Mouse (Mus musculus) kidney, adult 9 months (tissue): Measurements from ENCODE around the gene Fam32a.
A peak's percentile ranks its signal among the peaks of the same experiment; 100 is the strongest.

Experiments
- DNase-seq: peaks from one replicate; pipeline ENCODE4 v3.0.0; 2022

Gene Fam32a

DNA sequence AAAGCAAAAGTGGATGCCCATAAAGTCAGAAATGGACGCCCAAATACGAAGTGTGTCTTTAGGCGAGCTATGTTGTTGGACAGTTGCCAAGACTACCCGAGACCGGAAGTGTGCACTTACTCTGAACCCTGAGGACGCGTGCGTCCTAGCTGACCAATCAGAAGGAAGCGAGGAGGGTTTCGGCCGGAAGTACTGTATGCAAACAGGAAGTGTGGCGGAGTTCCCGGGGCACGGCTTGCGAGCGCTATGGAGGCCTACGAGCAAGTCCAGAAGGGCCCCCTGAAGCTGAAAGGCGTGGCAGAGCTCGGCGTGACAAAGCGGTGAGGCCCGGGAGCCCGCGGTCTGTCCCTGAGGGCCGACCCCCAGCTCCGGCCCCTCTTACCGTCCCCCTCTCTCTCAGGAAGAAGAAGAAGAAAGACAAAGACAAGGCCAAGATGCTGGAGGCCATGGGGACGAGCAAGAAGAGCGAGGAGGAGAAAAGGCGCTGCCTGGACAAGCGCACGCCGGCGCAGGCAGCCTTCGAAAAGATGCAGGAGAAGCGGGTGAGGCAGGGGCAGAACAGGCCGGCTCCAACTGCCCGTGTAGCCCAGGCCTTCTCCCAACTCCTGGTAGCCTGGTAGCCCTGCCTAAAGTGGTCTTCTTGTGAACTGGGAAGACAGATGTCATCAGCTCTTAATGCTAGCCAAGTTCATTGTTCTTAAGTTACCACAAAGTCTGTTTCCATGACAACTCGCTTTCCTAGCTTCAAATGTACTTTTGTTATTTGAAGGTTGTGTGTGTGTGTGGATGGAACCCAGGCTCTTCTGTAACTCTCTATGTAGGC is at the start of gene Fam32a:
Fam32a (plus strand) TSS at position 190 of the 823 bp plus-strand sequence.
- peak; percentile 95 for DNase-seq

DNA sequence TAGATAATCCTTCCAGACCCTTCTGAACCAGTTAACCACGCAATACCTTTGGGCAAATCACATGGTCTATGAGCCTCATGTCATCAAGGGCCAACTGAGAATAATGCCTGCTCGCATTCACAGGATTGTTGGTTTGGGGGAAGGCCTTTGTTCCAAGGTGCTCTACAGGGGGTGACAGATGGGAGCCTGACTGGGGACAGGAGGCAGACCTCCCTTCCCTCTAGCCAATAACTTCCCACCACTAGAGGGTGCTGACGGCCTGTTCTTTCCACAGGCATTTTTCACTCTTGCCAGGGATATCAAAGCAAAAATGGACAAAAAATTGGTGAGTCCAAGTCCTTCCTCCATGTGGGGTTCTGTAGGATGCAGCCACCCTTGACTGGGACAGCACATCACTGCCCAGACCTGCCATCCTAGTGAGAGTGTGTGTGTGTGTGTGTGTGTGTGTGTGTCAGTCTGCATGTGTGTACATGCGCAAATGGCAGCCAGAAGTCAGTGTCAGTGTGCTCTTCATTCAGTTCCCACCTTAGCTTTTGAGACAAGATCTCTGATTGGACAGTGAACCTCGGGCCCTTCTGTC is 42.1 kb upstream of the Fam32a start:
- peak; percentile 69 for DNase-seq

DNA sequence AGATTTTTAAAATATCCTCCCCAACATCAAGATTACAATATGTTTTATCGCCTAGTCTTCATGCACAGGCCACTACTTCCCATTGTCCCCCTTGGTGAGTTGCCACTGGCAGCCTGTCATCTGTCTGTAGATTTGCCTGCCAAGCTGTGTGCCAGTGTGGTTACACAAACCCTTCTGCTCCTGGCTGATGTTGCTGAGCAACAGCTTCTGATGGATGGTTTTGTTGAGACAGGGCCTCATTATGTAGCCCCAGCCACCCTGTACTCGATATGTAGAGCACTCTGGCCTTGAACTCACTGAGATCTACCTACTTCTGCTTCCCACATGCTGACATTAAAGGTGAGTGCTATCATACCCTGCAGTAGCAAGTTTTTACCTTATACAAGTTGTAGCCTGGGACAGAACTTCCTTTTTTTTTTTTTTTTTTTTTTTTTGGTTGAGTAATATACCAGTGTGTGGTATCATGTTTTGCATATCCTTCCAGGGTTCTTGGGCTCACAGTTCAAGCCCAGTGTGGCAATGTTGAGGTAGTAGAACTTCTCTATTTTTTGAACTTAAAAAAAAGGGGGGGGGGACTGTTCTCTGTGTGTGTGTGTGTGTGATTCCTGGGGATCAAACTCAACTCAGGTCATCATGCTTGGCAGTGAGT is 35.9 kb upstream of the Fam32a start:
- DNase-seq: no peak

DNA sequence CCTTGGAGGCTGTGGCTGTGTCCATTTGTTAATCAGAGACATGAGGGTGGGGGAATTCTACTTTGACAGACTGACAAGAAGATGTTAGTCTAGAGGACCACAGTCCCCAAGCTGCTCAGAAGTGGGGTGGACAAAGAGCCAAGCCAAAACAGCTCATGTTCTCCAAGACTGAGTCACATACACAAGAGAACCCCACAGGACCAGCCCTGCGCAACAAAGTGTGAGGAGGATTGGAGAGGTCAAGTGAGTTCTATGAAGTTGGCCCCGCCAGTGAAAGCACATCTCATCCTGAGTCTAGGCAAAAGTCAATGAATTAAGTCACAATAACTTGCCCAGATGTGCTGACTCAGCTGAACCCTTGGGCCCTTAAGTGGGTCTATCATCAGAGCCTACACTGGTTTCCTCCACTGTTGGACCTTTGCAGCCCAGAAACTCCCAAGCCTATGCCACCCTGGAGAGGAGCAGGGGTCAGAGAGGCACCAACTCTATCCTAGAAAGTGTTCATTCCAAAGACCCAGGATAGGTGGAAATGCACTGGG is 31.7 kb upstream of the Fam32a start:
- DNase-seq: no peak

DNA sequence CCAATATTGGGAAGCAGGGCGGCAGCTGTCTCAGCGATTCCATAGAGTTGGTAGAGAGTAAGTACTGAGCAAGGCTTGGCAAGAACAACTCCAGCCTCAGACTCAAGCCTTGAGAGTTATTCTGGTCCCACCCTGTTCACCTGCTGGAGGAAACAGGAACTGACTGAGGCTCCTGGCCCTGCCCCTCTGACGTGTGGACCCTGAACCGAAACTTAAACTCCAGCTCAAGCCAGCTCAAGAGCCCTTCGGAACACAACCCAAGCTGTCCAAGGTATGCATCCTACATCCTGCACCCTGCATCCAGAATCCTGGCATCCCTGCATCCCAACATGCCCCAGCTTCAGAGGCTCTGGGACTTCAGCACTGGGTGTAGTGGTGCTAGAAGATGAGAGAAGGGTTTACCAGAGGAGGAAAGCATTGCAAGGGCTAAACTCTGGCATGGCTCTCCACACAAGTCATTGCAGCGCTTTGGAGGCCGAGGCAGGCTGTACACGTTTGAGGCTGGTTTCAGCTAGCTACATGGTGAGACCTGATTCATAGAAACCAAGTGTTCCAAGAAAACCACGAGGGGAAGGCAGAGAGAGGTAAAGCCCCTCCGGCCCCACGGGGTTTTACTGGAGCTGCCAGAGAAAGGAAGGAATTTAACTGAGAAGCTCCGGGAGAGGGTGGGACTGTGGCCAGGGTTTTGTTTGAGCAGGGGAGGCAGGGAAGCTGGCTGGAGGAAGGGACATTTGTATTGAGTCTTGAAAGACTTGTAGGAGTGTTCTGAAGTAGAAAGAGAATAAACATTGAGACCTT is 29.9 kb upstream of the Fam32a start, which contains the start of gene Hsh2d:
Hsh2d (plus strand) TSS at position 222 of the 798 bp plus-strand sequence.
- no peak for DNase-seq

DNA sequence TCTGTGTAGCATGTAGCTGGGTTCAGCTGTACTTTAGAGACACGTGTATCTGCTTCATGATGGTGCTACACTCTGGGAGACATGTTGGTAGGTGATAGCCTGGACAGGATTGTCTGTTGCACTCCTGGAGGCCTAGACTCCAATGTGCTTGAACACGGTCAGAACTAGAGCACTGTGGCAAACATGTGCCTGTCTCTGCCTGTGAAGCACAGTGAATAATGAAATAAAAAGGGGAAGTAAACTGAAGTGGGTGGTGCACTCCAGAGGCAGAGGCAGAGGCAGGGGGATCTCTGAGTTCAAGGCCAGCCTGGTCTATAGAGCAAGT is 29.4 kb upstream of the Fam32a start:
- no peak for DNase-seq

DNA sequence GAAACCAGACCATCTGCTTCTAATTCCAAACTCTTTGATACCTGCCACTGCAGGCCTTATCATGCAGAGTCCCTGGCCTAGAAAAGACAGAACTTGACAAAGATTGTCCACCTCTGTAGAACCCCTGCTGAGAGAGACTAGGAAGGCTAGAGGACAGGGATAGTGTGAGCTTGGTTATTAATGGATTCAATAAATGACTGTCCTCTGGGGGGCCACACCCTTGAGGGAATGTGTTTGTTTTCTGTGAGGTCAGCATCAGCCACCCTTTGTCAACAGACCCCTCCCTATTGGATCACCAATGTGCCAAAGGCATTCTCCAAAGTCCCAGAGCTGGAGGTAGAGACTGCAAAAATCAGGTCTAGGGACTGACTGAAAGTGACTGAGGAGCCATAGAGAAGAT is 27.5 kb upstream of the Fam32a start:
- DNase-seq: no peak

DNA sequence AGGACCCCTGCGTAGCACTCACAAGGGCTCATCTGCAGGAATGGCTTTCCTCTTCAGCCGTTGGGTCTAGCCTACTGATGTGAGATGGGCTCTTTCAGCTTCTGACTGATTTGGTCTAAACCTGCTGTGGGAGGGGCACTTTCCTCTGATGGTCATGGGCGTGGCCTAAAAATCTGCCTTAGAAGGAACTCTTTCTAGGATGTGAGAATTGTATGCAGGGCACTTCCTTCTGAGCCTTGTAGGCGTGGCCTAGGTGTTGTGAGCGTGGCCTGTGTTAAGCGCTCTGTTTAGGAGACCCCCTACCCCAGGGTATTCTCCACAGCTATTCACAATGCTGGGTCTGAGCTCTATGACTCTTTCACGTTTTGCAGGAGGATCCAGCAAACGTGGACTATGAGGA is 21.5 kb upstream of the Fam32a start:
- DNase-seq: no peak

DNA sequence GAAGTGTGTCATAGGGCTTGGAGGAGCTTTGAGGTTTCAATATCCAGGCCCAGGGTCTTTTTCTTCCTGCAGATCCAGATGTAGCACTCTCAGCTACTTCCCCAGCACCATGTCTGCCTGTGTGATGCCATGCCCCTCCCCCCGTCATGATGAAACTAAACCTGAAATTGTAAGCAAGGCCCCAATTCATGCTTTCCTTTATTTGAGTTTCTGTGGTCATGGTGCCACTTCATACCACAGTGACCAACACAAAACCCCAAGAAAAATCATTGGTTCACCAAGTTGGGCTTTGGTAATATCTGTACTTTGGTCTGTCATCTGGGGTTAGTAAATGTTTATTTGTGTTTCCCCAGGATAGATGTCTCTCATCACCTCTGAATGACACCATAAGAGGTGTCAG is 10.9 kb upstream of the Fam32a start:
- no peak for DNase-seq

DNA sequence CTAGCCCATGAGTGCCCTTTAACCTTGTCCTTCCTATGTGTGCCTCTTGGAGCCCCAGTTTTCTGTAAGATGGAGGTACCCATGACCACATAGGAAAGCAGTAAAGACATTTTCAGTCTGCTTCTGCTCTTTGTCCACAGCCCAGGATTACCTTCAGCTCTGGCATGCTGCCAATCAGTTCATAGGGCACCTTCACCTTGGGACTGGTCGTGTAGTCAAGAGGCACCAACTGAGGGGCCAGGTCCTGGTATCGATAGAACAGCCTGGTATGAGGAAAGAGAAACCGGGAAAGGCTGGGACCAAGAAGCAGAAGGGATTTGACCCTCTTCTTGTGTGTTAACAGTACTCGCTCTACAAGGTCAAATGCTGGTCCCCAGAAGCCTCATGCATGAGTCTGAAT is 9.3 kb upstream of the Fam32a start:
- peak; percentile 15 for DNase-seq

DNA sequence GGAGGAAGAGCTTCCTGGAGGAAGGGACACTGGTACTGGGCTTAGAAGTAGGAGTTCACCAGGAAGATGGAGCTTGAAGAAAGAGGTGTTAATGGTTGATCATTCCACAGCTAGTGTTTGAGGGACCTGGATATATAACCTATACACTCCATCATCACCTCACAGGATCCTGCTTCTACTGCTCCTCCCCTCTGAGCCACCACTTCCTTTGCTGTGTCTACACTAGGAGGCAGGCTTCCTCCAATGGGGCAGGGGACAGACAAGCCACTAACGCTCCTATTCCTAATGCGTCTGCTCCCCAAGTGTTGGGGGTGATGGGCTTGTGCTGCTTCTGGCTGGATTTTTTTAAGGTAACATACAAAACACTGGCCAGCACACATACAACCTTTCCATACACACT is 8.8 kb upstream of the Fam32a start:
- DNase-seq: no peak

DNA sequence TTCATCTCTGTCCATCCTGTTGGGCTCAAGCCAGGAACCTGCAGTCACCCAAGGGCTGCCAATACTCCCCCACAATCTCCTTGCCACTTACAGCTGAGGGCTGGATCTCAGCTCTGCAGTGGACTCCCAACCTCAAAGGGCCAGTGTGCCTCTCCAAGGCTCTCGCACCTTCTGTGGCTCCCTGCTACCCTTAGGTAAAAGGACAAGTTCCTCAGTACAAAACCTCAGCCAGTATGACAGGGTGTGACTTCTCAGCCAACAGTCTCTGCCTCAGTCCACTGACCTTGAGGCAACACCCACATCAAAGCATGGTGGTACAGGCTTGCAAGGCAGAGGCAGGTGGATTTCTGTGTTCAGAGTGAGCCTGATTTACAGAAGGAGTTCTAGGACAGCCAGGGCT is 7.7 kb upstream of the Fam32a start:
- DNase-seq: no peak

DNA sequence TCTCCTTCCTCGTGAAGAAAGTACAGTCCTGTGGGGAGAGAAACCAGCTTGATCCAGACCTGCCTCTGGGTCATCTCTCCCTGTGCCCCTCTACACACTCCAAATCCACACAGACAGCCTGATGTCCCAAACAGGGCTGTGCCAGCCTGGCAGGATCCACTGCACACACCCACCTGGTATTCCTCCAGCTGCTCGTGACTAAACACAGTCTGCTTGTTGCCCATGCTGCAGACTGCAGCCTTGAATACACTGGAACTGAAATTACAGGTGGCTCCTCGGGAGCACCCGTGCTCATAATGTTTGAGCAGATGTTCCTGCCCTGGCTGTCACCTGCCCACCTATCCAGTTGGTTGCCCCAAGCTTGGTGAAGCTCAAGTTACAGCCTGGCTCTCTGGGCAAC is 6.8 kb upstream of the Fam32a start, which contains the start of gene Cib3:
Cib3 (minus strand) TSS at position 87 of the 400 bp plus-strand sequence.
- no peak for DNase-seq

DNA sequence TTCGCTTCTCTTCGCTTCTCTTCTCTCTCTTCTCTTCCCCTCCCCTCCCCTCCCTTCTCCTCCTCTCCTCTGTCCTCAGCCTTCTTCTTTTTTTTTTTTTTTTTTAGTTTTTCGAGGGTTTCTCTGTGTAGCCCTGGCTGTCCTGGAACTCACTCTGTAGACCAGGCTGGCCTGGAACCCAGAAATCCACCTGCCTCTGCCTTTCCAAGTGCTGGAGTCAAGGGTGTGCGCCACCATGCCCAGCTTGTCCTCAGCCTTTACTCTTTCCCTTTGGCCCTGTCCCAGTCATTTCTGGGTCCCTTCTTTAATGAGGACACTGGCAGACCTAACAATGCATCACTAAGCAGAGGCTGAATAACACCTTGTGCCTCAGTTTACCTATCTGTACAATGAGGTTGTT is 6.0 kb upstream of the Fam32a start, which contains the start of gene Gm11034:
Gm11034 (minus strand) TSS at position 101 of the 400 bp plus-strand sequence.
- no peak for DNase-seq

DNA sequence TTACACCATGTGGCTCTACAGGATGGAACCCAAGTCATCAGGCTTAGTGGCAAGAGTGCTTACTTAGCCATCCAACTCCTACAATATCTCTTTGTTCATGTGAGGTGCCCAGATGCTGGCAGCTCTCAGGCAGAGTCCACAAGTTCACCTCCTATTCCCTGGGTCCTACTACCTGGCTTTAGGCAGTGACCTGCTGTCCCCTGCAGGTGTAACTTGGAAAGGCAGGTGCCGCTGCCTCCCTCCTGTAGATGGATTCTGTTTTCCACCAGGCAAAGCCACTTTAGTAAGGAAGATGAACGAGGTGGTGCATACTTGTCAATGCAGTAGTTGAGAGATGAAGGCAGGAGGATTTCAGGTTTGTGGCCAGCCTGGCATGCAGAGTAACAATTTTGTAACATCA is 4.5 kb upstream of the Fam32a start:
- DNase-seq: peak; percentile 71

DNA sequence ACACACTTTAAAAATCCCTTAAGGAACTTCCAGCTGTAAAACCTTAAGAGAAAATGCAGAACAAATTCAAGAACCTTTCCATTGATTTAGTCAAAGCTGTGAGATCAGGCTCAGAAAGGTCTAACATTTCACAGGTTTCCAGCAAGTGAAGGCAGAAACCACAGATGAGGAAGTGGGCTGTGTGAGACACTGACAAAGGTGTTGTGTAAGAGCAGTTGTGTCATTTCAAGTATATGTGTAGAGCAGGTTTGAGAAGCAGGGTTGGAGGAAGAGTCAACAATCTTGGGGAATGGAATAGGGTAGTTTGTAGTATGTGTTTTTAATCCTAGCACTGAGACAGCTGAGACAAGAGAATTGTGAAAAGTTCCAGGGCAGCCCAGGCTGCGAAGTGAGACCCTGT is 3.7 kb upstream of the Fam32a start:
- no peak for DNase-seq

DNA sequence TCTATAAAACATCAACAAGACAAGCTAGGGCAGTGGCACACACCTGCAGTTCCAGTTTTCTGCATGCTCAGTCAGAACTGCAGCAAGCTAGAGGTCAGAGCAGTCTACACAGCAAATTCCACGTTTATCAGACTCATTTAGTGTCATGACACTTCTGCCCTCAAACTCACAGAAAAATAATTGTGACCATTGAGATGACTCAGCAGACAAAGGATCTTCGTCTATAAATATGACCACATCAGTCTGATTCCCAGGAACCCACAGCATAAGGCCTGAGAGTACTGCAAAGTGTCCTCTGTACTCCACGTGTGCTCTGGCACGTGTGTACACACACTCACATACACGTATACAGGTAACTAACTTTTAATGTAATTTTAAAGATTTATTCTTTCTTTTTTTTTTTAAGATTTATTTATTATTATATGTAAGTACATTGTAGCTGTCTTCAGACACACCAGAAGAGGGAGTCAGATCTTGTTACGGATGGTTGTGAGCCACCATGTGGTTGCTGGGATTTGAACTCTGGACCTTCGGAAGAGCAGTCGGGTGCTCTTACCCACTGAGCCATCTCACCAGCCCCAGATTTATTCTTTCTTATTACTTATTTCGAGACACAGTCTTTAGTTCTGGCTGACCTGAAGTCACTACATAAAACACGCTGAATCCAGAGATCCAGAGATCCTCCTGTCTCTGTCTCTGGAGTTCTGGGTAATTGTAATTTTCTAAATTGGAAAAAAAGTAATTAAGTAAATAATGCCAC is 569 bp upstream of the Fam32a start:
- DNase-seq: no peak

DNA sequence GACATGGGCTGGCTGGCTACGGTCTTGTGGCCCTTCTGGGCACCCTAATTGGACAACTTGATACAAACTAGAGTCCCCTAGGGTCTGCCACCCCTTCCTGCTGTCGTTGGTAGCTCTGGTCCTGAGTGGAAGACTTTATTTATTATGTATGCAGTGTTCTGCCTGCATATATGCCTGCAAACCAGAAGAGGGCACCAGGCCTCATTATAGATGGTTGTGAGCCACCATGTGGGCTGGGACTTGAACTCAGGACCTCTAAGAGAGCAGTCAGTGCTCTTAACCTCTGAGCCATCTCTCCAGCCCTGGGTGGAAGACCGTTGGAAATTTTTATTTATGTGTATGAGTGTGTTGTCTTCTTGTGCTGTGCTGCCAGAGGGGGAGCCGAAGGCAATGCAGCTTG is 1.2 kb downstream of the Fam32a start:
- DNase-seq: no peak

DNA sequence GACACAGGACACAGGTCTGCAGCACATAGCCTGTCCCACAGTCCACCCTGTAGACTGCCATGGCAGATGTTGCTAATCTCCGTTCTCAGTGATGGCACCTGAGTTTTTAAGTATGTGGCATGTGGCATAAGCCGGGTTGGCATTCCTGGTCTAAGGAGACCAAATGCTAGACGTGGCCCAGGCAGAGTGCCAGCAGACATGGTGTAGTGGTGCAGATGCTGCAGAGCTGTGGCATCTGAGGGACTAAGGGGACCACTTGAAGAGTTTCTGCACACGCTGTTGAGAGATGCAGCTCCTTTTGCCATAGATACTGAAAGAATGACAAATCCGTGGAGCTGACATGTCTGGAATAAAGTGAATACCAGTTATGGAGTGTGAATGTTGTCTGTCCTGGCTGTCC is 3.1 kb downstream of the Fam32a start:
- DNase-seq: no peak

DNA sequence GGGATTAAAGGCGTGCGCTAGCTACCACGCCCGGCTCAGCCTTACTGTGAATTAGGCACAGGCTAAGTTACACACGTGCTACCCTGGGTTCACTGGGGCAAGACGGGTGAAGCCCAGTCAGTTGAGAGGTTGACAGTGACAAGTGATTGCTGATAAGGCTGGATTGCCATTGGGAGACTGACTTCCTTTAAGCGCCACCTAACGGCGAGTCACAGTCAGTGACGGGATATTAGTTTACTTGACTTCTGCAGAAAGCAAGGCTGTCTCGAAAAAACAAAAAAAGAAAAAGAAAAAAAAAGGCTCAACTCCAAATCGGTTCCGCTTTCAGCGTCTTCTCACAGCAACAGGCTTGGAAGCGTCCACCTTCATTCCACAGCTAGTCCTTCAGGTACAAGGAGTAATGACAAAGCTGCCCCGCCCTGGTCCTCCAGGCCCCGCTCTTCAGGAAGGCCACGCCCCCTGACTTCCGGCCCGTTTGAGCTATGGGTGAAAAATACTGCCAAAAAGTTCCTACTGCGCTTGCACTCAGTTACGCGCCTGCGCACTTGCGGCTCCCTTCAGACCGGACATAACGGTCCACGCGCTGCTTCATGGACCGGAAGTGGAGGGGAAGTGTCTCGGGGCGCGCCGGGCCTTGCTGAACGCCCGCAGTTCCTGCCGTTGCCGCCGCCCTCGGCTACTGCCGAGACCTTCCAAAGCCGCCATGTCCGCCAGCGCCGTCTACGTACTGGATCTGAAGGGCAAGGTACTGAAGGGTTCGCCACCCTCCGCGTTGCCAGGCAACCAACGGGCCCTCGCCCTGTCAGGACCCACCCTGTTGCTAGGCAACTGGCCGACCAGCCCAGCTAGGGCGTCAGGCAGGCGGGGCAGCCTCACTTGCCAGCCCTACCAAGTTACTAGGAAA is 20.2 kb downstream of the Fam32a start, which contains the start of gene Ap1m1:
Ap1m1 (plus strand) TSS at position 520 of the 904 bp plus-strand sequence.
- DNase-seq: peak; percentile 98

DNA sequence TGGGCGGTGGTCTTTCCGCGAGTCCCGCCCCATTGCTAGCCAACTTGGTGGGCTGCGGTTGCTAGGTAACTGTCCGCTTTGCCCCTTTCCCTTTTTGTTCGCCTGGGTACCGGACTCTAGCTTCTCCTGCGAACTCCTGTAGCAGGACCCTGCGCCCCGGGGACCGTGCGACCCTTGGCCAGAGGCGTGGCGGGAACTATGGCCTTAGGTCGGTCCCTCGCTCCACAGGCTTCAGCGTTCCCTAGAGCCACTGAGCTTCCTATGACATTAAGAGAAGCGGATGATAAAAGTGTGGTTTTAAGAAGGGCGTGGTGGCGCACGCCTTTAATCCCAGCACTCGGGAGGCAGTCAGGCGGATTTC is 20.9 kb downstream of the Fam32a start:
- DNase-seq: no peak
